Mouse (Mus musculus) urinary bladder, postnatal 0 days (tissue): Measurements from ENCODE around the gene Wdr35. TPM values are rescaled to one million over a fixed set of nuclear protein-coding genes. Genes with fewer than 3 reads are reported as not detected.

Source experiments
- polyA plus RNA-seq: library from polyadenylated mRNA; unstranded; fragments of >200 nt; fragmentation: Nextera tagmentation; extraction: Ambion mirVana; gene quantifications from 2 replicates; pipeline ENCODE4 v1.2.1, GENCODE M21; 2015

The Wdr35 gene
- 6.3 and 7.8 TPM in 2 replicates for polyA plus RNA-seq

GRCm38 (mm10) chr12:8973820-8974465, at the start of gene Wdr35:
TSS of gene Wdr35 (plus strand) at chr12:8973892.

GRCm38 (mm10) chr12:8947714-8948464, 25.8 kb upstream of the Wdr35 start, which contains the start of gene Matn3:
TSS of gene Matn3 (plus strand) at chr12:8947929.

GRCm38 (mm10) chr12:9029888-9030723, 56.4 kb downstream of the Wdr35 start, which contains the start of gene Ttc32:
TSS of gene Ttc32 (plus strand) at chr12:9029997.

Other genes with a start within 250 kb of the Wdr35 start
- 101 and 102 TPM in 2 replicates for gene Sdc1, start 202.6 kb upstream of the Wdr35 start, polyA plus RNA-seq
- 535 and 645 TPM in 2 replicates for gene Laptm4a, start 52.2 kb upstream of the Wdr35 start, polyA plus RNA-seq
- 0.11 and 0.18 TPM in 2 replicates for gene Matn3, start 26.0 kb upstream of the Wdr35 start, polyA plus RNA-seq
- gene Ttc32, start 56.1 kb downstream of the Wdr35 start, polyA plus RNA-seq: 13.7 and 14.0 TPM in 2 replicates